Mouse (Mus musculus) liver, embryonic 12.5 days (tissue): ENCODE results near the gene Jph2. TPM values are rescaled to one million over a fixed set of nuclear protein-coding genes. Genes with fewer than 3 reads are reported as not detected.
A peak's percentile ranks its signal among the peaks of the same experiment; 100 is the strongest.

Experiments used
- ATAC-seq: fragments of 200-750 bp; cut with Nextera tagmentation; 2 replicates; pipeline ENCODE4 v1.8.0; 2017; ENCODE audit warnings: moderate number of reproducible peaks, mild to moderate bottlenecking, moderate library complexity
- H3K27ac ChIP-seq: fragments of 300-500 bp; sonication (generic); 2 replicates; pipeline ENCODE4 v1.5.1; 2016; ENCODE audit warnings: mild to moderate bottlenecking
- H3K27me3 ChIP-seq: fragments of 300-500 bp; sonication (generic); replicated peaks from 2 replicates; pipeline ENCODE4 v1.6.1; 2016; ENCODE audit warnings: mild to moderate bottlenecking, moderate library complexity
- H3K36me3 ChIP-seq: fragments of 300-500 bp; sonication (generic); 2 replicates; pipeline ENCODE4 v1.6.1; 2016; ENCODE audit warnings: mild to moderate bottlenecking, moderate library complexity
- H3K4me1 ChIP-seq: fragments of 300-500 bp; sonication (generic); 2 replicates; pipeline ENCODE4 v1.6.1; 2016
- H3K4me2 ChIP-seq: fragments of 300-500 bp; sonication (generic); 2 replicates; pipeline ENCODE4 v1.6.1; 2016; ENCODE audit warnings: mild to moderate bottlenecking, moderate library complexity
- H3K4me3 ChIP-seq: fragments of 300-500 bp; sonication (generic); 2 replicates; pipeline ENCODE4 v1.5.1; 2016; ENCODE audit warnings: mild to moderate bottlenecking, moderate library complexity
- H3K9ac ChIP-seq: fragments of 300-500 bp; sonication (generic); 2 replicates; pipeline ENCODE4 v1.6.1; 2016; ENCODE audit warnings: mild to moderate bottlenecking, moderate library complexity
- H3K9me3 ChIP-seq: fragments of 300-500 bp; sonication (generic); replicated peaks from 2 replicates; pipeline ENCODE4 v1.6.1; 2016; ENCODE audit warnings: mild to moderate bottlenecking, moderate library complexity
- WGBS: fragments of 180-500 bp; shearing (Covaris S2); methylation state at CpG from one replicate; pipeline ENCODE4 v1.1.7; 2016; ENCODE audit not compliant: insufficient replicate concordance; 5-methylcytosine and 5-hydroxymethylcytosine counted together
- polyA plus RNA-seq: library from polyadenylated mRNA; unstranded; fragments of >200 nt; fragmentation: Nextera tagmentation; extraction: Ambion mirVana; gene quantifications from 2 replicates; pipeline ENCODE4 v1.2.1, GENCODE M21; 2016

Gene Jph2
- polyA plus RNA-seq, 1 experiment from 2014 or later = 0.12 TPM

DNA sequence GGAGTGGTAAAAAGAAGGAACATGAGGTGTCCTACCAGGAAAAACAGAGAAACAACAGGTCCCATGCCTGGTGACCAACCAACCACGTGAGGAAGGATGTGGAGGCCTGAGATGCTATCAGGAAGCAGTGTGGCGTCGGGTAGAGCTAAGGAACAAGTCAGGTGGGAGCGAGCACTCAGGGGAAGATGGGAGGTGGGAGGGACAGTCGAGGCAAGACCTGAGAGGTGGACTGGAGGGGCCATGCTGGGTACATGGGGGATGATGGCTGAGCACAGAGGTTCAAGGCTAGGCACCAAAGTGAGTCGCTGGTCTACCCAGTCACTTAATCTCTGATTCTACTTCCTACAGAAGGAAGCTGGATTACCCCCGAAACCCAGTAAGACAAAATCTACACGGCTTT, 42.1 kb downstream of the Jph2 start:
- H3K9ac ChIP-seq = peak overlapping the region; percentile 73
- H3K4me3 ChIP-seq = peak overlapping the region; percentile 60
- H3K9me3 ChIP-seq = no peaks in the 10 kb centered on the region
- no peak for ATAC-seq
- 0 out of 2 replicates have a peak, but pooled peaks cover 4% of the 10 kb centered on the region for H3K27me3 ChIP-seq
- H3K4me1 ChIP-seq = peaks cover 75% of the 10 kb centered on the region
- no peaks in the 10 kb centered on the region for H3K36me3 ChIP-seq
- H3K27ac ChIP-seq = peak overlapping the region; percentile 97
- 39% methylated on average over 8 of the region's 8 CpGs for WGBS
- H3K4me2 ChIP-seq = peak overlapping the region; percentile 74

DNA sequence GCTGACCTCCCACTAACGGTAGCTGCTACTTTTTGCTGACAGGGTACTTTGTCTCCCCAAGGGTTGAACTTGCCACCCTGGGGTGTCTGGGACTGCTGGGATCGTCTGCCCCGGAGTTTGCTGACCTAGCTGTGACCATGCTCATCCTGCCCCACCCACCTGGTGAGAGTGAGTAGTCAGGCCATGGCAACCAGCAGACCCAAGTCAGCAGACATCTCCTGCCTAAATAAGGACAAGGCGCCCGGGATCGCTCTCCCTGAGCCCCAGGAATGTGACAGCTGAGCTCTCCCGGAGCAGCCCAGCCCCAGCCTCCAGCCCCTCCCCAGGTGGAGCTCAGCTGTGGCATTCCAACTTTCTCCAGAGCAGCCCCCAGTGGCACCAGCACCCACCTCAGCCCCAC, 44.1 kb downstream of the Jph2 start:
- peaks cover 67% of the 10 kb centered on the region for H3K4me1 ChIP-seq
- H3K36me3 ChIP-seq = no peaks in the 10 kb centered on the region
- no peak overlapping the region for H3K9ac ChIP-seq
- no peaks in the 10 kb centered on the region for H3K9me3 ChIP-seq
- WGBS = 30% methylated on average over 7 of the region's 7 CpGs
- H3K27ac ChIP-seq = peak overlapping the region; percentile 9; the same call in 1 of the 2 replicates
- no peak overlapping the region for H3K4me3 ChIP-seq
- ATAC-seq = no peak
- H3K27me3 ChIP-seq = peaks cover 4% of the 10 kb centered on the region; the same call in 1 of the 2 replicates
- no peak overlapping the region for H3K4me2 ChIP-seq

DNA sequence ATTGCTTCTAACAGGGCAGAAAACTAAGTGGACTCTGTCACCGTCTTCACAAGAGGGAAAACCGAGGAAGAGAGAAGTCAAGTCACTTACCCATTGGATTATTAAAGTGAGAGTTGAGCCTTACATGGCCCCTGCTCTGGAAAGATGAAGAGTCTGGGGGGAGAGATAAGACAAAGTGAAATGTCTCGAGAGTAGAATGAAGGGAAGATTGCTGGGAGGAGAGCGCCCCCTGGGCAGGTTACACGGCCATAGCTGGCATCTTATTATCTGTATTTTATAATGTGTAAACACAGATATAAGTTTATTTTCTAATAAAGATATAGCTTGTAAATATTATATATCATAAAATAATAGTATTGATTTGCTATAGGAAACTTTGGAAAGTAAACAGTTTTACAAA, 47.4 kb downstream of the Jph2 start:
- Histone ChIP-seq H3K4me3 (no peak overlapping the region), H3K27ac (peak overlapping the region; percentile 53; the same call in 1 of the 2 replicates), H3K4me1 (peaks cover 39% of the 10 kb centered on the region), H3K36me3 (no peaks in the 10 kb centered on the region), H3K9ac (0 out of 2 replicates have a peak overlapping the region, but pooled peaks have one; percentile 10), H3K4me2 (peak overlapping the region; percentile 41), H3K9me3 (no peaks in the 10 kb centered on the region), H3K27me3 (peaks cover 15% of the 10 kb centered on the region; the same call in 1 of the 2 replicates)
- WGBS = 26% methylated on average over 5 of the region's 5 CpGs
- peak; percentile 83 for ATAC-seq

DNA sequence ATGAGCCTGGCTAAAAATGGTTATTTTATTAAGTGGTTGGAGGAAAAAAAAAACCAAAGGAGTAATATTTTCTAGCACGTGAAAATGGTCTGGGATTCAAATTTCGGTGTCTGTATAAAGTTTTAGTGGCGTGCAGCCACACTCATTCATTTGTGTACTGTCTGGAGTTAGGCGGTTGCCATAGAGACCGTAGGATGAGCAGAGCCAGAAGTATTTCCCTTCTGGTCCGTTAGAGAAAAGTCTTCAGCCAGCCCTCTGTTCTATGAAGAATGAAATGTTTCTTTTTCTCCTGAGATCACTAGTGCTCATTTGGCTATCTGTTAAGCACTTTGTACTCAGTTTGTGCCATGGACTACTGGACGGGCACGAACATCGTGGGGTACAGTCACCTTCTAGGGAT, 48.4 kb downstream of the Jph2 start:
- no peak overlapping the region for H3K4me2 ChIP-seq
- H3K27ac ChIP-seq = 0 out of 2 replicates have a peak overlapping the region, but pooled peaks have one; percentile 53
- no peak overlapping the region for H3K4me3 ChIP-seq
- H3K4me1 ChIP-seq = peaks cover 33% of the 10 kb centered on the region
- H3K27me3 ChIP-seq = peaks cover 20% of the 10 kb centered on the region
- ATAC-seq = no peak
- H3K9ac ChIP-seq = no peak overlapping the region
- no peaks in the 10 kb centered on the region for H3K9me3 ChIP-seq
- H3K36me3 ChIP-seq = no peaks in the 10 kb centered on the region
- WGBS = 73% methylated on average over 9 of the region's 9 CpGs

DNA sequence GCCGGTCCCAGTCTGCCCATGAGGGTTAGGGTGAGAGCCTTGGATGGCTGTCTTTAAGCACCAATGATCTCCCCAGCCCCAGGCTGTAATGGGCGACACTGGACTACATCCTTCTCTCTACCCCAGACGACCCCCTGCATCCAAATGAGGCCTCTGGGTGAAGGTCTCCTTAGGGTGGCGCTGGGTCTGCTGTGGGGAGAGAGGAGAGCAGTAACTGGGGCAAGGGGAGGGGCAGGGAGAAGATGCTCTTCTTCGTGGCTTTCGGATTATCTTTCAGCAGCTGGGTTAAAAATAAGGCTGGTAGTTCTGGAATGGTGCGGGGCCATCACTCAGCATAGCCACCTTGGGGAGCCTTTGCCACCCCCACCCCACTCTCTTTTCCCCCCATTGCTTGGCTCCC, 49.1 kb downstream of the Jph2 start:
- WGBS = 77% methylated on average over 7 of the region's 7 CpGs
- Histone ChIP-seq H3K4me2 (no peak overlapping the region), H3K9me3 (no peaks in the 10 kb centered on the region), H3K27ac (no peak overlapping the region), H3K9ac (no peak overlapping the region), H3K27me3 (peaks cover 24% of the 10 kb centered on the region), H3K36me3 (no peaks in the 10 kb centered on the region), H3K4me3 (no peak overlapping the region), H3K4me1 (peaks cover 26% of the 10 kb centered on the region)
- ATAC-seq = no peak

DNA sequence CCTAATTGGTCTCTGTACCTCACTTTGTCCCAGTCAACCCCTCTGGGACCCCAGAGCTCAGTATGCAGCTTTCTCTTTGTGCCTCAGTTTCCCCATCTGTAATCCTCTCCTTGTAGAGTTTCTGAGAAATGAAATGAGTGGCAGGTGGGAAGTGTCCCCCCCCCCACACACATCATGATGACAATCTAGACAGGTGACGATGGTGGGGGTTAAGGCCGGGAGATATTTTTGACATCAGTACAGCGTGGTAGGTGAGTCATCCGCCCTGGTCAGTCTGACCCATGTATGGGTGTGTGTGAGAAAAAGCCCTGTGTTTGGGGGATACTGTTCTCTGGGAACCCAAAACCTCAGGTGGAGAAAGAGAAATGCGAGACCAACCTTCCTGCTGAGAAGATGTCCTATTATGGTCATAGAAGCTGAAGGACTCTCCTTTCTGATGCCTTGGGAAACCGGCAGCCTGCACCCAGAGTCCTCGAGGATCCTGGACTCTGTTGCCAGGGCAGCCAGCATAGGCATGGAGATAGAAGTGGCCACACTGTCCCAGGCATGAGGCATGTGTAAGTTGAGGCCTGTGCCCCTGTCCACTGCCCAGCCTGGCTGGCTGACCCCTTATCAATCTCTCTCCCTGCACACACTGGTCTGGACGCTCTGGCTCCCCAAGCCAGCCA, 50.1 kb downstream of the Jph2 start:
- Histone ChIP-seq H3K9me3 (no peaks in the 10 kb centered on the region), H3K27ac (no peak overlapping the region), H3K36me3 (no peaks in the 10 kb centered on the region), H3K4me3 (no peak overlapping the region), H3K4me1 (peaks cover 20% of the 10 kb centered on the region), H3K27me3 (peaks cover 24% of the 10 kb centered on the region), H3K4me2 (no peak overlapping the region), H3K9ac (no peak overlapping the region)
- no peak for ATAC-seq
- WGBS = 65% methylated on average over 8 of the region's 8 CpGs

DNA sequence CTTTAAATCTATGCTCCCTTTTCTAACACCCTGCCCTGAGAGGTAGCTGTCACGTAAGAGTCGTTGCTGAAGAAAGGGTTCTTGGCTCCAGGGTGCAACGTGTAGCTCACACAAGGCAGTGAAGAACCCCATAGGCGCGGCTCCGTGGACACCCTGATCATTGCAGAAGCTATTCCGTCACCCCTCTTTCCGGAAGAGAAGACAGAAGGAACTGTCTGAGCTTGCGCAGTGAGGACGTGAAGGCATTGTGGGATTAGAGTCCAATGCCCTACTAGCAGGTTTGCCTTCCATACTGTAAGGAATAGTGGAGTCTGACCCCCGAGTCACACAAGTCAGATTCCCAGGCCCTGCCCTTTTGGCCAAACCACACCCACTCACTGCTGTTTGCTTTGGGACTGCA, 51.3 kb downstream of the Jph2 start:
- 71% methylated on average over 11 of the region's 11 CpGs for WGBS
- no peak for ATAC-seq
- Histone ChIP-seq H3K27ac (no peak overlapping the region), H3K9me3 (no peaks in the 10 kb centered on the region), H3K36me3 (no peaks in the 10 kb centered on the region), H3K4me1 (peaks cover 16% of the 10 kb centered on the region), H3K27me3 (peaks cover 23% of the 10 kb centered on the region), H3K9ac (no peak overlapping the region), H3K4me2 (no peak overlapping the region), H3K4me3 (no peak overlapping the region)

DNA sequence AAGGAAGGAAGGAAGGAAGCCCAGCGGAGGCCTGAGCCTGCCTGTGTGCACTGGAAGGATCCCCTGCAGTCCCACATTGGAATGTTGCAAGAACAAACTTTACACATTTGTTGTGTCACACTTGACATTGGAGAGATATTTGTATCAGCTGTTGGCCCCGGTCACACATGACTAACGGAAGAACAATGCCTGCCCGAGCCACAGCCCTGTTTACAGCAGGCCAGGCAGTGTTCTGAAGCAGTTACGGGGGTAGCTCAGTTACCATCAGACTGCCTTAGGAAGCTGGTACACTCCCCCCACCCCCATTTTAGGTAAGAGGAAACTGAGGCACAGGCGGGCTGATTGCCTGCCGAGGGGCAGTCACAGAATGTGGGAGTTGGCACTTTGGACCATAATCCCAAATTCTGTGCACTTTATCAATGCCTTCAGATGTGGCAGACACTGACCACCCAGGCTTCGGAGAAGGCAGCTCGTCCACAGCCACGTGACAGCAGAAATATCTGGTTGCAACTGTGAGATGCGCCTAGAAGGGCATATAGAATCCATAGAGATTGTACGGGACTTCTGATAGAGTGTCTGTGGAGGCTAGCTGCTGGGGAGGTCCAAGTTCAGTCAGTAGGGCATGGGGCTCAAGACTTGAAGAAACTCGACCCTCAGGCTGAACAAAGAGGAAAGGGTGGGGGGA, 52.7 kb downstream of the Jph2 start:
- Histone ChIP-seq H3K27ac (no peak overlapping the region), H3K9ac (no peak overlapping the region), H3K9me3 (no peaks in the 10 kb centered on the region), H3K27me3 (peaks cover 36% of the 10 kb centered on the region), H3K36me3 (no peaks in the 10 kb centered on the region), H3K4me1 (peaks cover 7% of the 10 kb centered on the region), H3K4me2 (no peak overlapping the region), H3K4me3 (no peak overlapping the region)
- no peak for ATAC-seq
- 68% methylated on average over 13 of the region's 13 CpGs for WGBS

DNA sequence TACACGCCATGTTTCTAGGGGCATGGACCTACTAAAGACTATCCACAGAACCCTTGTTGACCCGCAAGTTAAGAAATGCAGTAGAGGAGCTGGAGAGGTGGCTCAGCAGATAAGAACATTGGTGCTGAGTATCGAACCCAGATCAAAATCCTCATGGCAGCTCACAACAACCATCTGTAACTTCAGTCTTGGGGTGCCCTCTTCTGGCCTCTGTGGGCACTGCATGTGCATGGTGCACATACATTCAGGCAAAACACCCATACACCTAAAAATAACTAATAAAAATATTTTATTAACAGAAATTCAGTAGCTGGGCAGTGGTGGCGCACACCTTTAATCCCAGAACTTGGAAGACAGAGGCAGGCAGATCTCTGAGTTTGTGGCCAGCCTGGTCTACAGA, 54.1 kb downstream of the Jph2 start:
- Histone ChIP-seq H3K27ac (no peak overlapping the region), H3K4me2 (no peak overlapping the region), H3K9me3 (no peaks in the 10 kb centered on the region), H3K4me3 (no peak overlapping the region), H3K27me3 (peaks cover 50% of the 10 kb centered on the region), H3K4me1 (no peaks in the 10 kb centered on the region), H3K9ac (no peak overlapping the region), H3K36me3 (no peaks in the 10 kb centered on the region)
- ATAC-seq = no peak
- 77% methylated on average over 4 of the region's 4 CpGs for WGBS

DNA sequence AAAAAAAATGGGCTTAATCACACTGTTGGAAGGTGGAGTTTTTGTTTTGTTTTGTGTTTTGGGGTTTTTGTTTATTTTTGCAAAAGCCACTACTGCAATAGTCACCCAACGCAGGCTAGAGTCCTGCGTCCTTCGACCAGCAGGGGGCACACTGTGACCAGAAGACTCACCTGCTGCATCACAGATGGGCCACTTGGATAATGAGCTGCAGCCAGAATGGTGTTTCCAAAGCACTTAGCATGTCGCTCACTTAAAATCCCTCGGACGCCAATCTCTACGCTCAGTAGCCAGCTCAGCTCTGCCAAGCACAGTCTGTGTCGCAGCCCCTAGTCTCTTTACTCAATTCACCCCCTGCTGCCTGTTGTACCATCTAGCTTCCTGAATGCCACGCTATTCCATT, 57.5 kb downstream of the Jph2 start:
- H3K27ac ChIP-seq = no peak overlapping the region
- H3K4me3 ChIP-seq = no peak overlapping the region
- no peak overlapping the region for H3K9ac ChIP-seq
- H3K9me3 ChIP-seq = no peaks in the 10 kb centered on the region
- 22% methylated on average over 9 of the region's 9 CpGs for whole genome bisulfite sequencing
- H3K27me3 ChIP-seq = peaks cover 71% of the 10 kb centered on the region
- no peaks in the 10 kb centered on the region for H3K36me3 ChIP-seq
- peak; percentile 51; the same call in 1 of the 2 replicates for ATAC-seq
- no peak overlapping the region for H3K4me2 ChIP-seq
- no peaks in the 10 kb centered on the region for H3K4me1 ChIP-seq

DNA sequence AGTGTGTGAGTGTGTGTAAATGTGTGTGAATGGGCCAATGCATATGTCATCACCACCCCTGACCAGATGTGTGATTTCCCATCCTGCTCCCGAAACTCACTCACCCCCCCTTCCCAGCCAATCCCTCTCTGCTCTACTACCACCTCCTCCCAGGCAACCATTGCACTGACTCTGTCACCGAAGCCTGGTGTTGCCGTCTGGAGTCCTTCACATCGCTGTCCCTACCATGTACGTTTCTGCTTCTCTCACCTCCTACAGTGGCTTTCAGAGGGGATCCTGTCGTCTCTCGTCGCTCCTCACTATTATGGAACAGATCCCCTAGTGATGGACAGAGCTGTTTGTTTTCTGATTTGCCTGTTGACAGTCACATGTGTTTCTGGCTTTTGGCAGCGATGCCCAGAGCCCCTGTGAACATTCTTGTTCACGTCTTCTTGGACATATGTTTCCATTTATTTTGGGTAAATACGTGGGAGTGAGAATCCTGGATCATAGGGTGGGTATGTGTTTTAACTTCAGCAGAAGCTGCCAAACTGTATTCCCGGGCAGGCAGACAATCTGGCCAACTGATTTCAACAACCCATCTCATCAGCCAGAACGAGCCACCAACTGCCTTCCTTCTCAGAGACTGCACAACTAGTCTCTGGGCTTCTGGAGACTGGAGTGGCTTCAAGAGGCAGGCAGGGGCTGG, 65.3 kb downstream of the Jph2 start:
- Histone ChIP-seq H3K36me3 (no peaks in the 10 kb centered on the region), H3K4me3 (no peak overlapping the region), H3K9ac (no peak overlapping the region), H3K27ac (no peak overlapping the region), H3K9me3 (no peaks in the 10 kb centered on the region), H3K4me2 (no peak overlapping the region), H3K27me3 (peaks cover 54% of the 10 kb centered on the region), H3K4me1 (no peaks in the 10 kb centered on the region)
- ATAC-seq = no peak
- 63% methylated on average over 13 of the region's 13 CpGs for WGBS

DNA sequence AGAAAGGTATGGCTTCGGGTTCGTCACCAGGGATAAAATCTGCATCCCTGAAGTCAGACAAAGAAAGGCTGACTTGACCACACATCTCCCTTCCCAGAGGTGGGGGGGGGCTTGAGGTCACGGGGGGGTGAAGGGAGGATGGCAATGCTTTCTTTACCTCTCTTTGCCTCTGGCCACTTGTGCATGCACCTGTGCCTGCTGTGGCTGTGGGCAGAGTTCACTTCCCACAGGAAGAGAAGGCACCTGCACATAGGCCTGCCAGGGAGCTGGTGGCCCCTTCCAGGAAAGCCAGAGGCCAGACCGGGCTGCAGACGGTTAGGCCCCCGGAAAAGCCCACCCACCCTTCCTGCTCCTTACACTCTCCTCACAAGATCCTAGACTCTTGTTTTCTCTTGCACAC, 66.4 kb downstream of the Jph2 start:
- 72% methylated on average over 6 of the region's 6 CpGs for WGBS
- Histone ChIP-seq H3K9ac (no peak overlapping the region), H3K9me3 (no peaks in the 10 kb centered on the region), H3K36me3 (no peaks in the 10 kb centered on the region), H3K4me3 (no peak overlapping the region), H3K4me1 (no peaks in the 10 kb centered on the region), H3K27me3 (peaks cover 48% of the 10 kb centered on the region), H3K27ac (no peak overlapping the region), H3K4me2 (no peak overlapping the region)
- ATAC-seq = no peak
